Mouse (Mus musculus) c-Kit-negative CD71-positive TER-119-positive erythroid progenitor cells, embryonic 14.5 days (primary cell): Measurements from ENCODE around the gene Cyp4a14.
"Not testable (repeated sequence)": the region's sequence is repeated elsewhere in the genome, so short reads cannot be mapped to it uniquely, and the experiment has no call there.

Source experiments
- DNase-seq: peaks from one replicate; pipeline ENCODE4 v3.0.0-alpha.2; 2013; ENCODE audit warnings: low read depth, low spot score

The Cyp4a14 gene

GRCm38 (mm10) chr4:115496001-115496400 is at the start of gene Cyp4a14:
Cyp4a14 (minus strand) TSS chr4:115496142.
- no peak for DNase-seq

DNA sequence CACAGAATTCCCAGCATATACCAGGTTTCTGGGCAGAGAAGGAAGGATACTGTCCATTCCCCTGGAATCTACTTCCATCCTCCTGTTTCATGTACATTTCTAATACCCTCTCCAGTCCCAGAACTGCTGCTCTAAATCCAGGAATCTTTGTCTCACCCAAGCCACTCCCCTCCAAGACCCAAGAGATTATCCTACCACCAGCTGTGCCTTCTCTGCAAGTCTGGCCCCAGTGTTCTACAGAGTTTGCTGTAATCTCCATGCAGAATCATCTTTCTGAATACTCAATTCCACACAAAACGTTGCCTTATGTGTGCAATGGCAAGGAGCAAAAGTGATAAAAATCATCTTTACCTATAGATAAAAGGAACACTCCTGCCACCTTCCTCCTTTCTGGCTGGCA is 49.2 kb upstream of the Cyp4a14 start:
- no peak for DNase-seq

- DNase-seq = no peak
These were observed 25.8 kb upstream of the Cyp4a14 start for GRCm38 (mm10) chr4:115521766-115522165.

DNA sequence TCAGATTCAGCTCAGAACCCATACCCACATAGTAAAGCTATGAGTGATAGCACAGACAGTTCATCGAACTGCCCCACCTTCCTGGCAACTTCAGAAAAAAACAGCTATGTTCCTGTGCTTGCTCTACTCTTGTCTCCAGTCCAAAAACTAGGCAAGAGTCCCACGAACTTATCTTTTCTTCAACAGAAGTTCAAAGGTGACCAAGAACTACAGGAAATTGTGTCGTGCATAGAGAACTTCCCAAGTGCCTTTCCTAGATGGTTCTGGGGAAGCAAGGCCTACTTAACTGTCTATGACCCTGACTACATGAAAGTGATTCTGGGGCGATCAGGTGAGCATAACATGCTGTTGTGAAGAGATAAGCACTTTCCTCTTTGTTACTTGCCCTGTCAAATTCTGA is 23.5 kb upstream of the Cyp4a14 start:
- DNase-seq = no peak

DNA sequence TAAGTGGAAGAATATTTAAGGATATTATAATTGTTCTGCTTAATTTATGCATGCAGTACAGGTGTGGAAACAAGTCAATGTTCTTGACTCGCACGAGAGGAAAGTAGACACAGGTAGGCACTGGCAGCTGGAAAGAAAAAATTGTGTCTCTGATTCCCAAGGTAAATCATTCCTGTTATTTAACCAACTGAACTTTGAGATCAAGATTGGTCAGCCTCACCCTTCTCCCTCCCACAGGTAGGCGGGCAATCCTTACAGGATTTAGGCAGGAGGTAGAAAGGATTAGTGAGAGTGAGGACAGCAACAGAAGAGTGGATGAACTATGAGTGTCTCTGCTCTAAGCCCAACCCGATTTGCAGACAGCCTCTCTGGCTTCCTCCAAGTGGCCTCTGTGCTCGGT is 22.1 kb upstream of the Cyp4a14 start, which contains the start of gene Cyp4a10:
TSS of gene Cyp4a10 (plus strand) at position 265 of the 400 bp plus-strand sequence.
- not testable (repeated sequence) for DNase-seq

- not testable (repeated sequence) for DNase-seq
These were observed 18.0 kb upstream of the Cyp4a14 start for GRCm38 (mm10) chr4:115513964-115514363.

GRCm38 (mm10) chr4:115497466-115497865 is 1.5 kb upstream of the Cyp4a14 start:
- DNase-seq = no peak

GRCm38 (mm10) chr4:115481006-115481652 is 14.8 kb downstream of the Cyp4a14 start:
- DNase-seq = no peak

- DNase-seq = not testable (repeated sequence)
These were observed 19.9 kb downstream of the Cyp4a14 start for GRCm38 (mm10) chr4:115476051-115476450.

GRCm38 (mm10) chr4:115473585-115473984 is 22.4 kb downstream of the Cyp4a14 start:
- not testable (repeated sequence) for DNase-seq

- DNase-seq = no peak
These were observed 43.6 kb downstream of the Cyp4a14 start, which contains the start of gene Cyp4a30b for GRCm38 (mm10) chr4:115452304-115452703. Cyp4a30b (plus strand) TSS chr4:115452604.

- DNase-seq = no peak
These were observed 45.3 kb downstream of the Cyp4a14 start for GRCm38 (mm10) chr4:115450577-115451137.
